Mouse (Mus musculus) CH12.LX (cell line): ENCODE data around the gene Tmem60.

Source experiments
- RCOR1 ChIP-seq: conservative IDR thresholded peaks from 2 replicates; pipeline ENCODE4 v1.6.1; 2012; ENCODE audit warnings: low read depth, mild to moderate bottlenecking, inconsistent platforms, low read length, improper control_type of control experiment
- TBP ChIP-seq: conservative IDR thresholded peaks from 2 replicates; pipeline ENCODE4 v1.6.1; 2011; ENCODE audit warnings: low read depth, low read length, improper control_type of control experiment

- TF ChIP-seq RCOR1 (no peak), TBP (no peak)
These were observed 47.6 kb upstream of the Tmem60 start for GRCm38 (mm10) chr5:20834399-20834798.
